Mouse (Mus musculus) heart, adult 8-10 months (tissue): ENCODE results near the gene 3110021N24Rik. TPM values are rescaled to one million over a fixed set of nuclear protein-coding genes. Genes with fewer than 3 reads are reported as not detected.
A peak's percentile ranks its signal among the peaks of the same experiment; 100 is the strongest.
"Not testable (repeated sequence)": the region's sequence is repeated elsewhere in the genome, so short reads cannot be mapped to it uniquely, and the experiment has no call there.

Experiments used
- DNase-seq: peaks from one replicate; pipeline ENCODE4 v3.0.0; 2022; ENCODE audit warnings: low spot score
- total RNA-seq, 4 experiments: library from RNA; stranded (reverse); gene quantifications; 2 replicates each; pipeline ENCODE4 v1.2.4; 2022

The 3110021N24Rik gene
- under 1 TPM; 0.20 to 0.56 (median 0.42) TPM for total RNA-seq

GRCm38 (mm10) chr4:108719349-108719748 is at the start of gene 3110021N24Rik:
3110021N24Rik (plus strand) TSS chr4:108719649.
- DNase-seq, result no peak

- DNase-seq, result no peak
These were observed 33.3 kb upstream of the 3110021N24Rik start for GRCm38 (mm10) chr4:108686156-108686555.

- DNase-seq, result not testable (repeated sequence)
These were observed 32.4 kb upstream of the 3110021N24Rik start for GRCm38 (mm10) chr4:108687098-108687497.

- no peak for DNase-seq
These were observed 29.0 kb upstream of the 3110021N24Rik start for GRCm38 (mm10) chr4:108690479-108690878.

GRCm38 (mm10) chr4:108691469-108691868 is 28.0 kb upstream of the 3110021N24Rik start:
- no peak for DNase-seq

GRCm38 (mm10) chr4:108696934-108697333 is 22.5 kb upstream of the 3110021N24Rik start:
- peak; percentile 28 for DNase-seq

GRCm38 (mm10) chr4:108708209-108708608 is 11.2 kb upstream of the 3110021N24Rik start:
- DNase-seq, result peak; percentile 9

- DNase-seq, result no peak
These were observed 1.9 kb downstream of the 3110021N24Rik start for GRCm38 (mm10) chr4:108721245-108721784.

GRCm38 (mm10) chr4:108724102-108724501 is 4.7 kb downstream of the 3110021N24Rik start:
- no peak for DNase-seq

GRCm38 (mm10) chr4:108730450-108730849 is 11.0 kb downstream of the 3110021N24Rik start:
- DNase-seq, result no peak

GRCm38 (mm10) chr4:108731582-108731981 is 12.1 kb downstream of the 3110021N24Rik start:
- no peak for DNase-seq

- no peak for DNase-seq
These were observed 26.9 kb downstream of the 3110021N24Rik start for GRCm38 (mm10) chr4:108746160-108746873.

GRCm38 (mm10) chr4:108759583-108759982 is 40.1 kb downstream of the 3110021N24Rik start:
- DNase-seq, result no peak

GRCm38 (mm10) chr4:108768527-108768926 is 49.1 kb downstream of the 3110021N24Rik start:
- DNase-seq, result no peak

- no peak for DNase-seq
These were observed 60.3 kb downstream of the 3110021N24Rik start for GRCm38 (mm10) chr4:108779763-108780056.

- DNase-seq, result peak; percentile 51
These were observed 60.8 kb downstream of the 3110021N24Rik start, which contains the start of gene Zfyve9 for GRCm38 (mm10) chr4:108780057-108780863. Zfyve9 (minus strand) TSS chr4:108780798.

GRCm38 (mm10) chr4:108780864-108781205 is 61.4 kb downstream of the 3110021N24Rik start:
- peak; percentile 23 for DNase-seq

GRCm38 (mm10) chr4:108781596-108781995 is 62.1 kb downstream of the 3110021N24Rik start:
- DNase-seq, result no peak

GRCm38 (mm10) chr4:108782421-108783085 is 63.1 kb downstream of the 3110021N24Rik start:
- DNase-seq, result no peak

GRCm38 (mm10) chr4:108789258-108789936 is 69.9 kb downstream of the 3110021N24Rik start:
- no peak for DNase-seq

- no peak for DNase-seq
These were observed 71.1 kb downstream of the 3110021N24Rik start for GRCm38 (mm10) chr4:108790507-108790906.
